Mouse (Mus musculus): ENCODE measurements around the gene Rrp9.
A peak's percentile ranks its signal among the peaks of the same experiment; 100 is the strongest.

Gene Rrp9

DNA sequence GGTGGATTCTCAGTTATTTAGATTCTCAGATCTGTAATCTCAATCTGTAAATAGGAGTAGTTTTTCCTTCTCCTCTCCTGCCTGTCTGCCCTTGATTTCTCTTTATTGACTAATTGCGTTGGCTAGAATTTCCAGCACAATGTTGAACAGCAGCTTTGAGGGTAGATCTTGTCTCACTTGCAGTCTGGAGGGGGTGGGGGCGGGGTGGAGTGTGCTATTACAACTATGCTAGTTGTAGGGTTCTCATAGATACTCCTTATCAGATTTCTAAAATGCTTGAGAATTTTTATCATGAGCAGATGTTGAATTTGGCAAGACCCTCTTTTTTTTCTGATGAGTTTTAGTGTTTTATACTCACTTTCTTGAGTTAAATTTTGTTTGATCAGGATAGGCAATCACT is 43.7 kb downstream of the Rrp9 start:
- DNase-seq (ENCODE audit: low spot score in 2 of 2): no peak

DNA sequence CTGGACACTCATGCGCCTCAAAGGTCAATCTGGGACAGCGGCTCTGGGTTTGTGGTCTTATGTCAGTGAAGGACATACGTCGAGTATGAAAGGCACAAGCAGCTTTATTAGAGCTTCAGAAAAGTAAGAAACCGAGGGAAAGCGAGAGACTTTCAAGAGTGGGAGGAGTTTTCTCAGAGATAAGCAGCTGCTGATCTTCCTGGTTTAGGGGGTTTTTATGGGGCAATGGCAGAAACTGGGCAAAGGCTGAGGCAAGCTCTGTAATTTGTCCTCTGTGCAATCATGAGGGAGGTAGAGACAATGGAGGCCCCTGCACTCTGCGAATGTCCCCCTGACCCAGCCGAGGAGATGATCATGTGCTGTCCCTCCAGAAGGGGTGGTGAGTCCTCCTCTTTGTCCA is 44.1 kb downstream of the Rrp9 start:
- no peak for DNase-seq (ENCODE audit: low spot score in 2 of 2)

DNA sequence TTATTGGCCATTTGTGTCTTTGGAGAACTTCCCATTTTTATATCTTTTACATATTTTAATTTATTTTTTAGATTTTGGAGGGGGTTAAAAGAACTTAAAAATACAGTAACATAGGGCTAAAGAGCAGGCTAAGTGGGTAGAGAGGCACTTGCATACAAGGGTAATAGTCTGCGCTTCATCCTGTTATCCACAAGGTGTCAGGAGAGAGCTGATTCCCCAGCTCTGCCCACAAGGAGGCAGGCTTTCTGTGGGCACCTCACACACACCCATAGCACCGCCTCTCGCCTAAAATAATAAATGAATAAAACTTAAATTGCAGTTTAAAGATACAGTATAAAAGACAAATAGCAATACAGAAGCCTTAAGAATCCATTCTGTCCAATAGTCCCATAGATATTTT is 56.1 kb downstream of the Rrp9 start:
- DNase-seq (ENCODE audit: low spot score in 2 of 2): no peak

DNA sequence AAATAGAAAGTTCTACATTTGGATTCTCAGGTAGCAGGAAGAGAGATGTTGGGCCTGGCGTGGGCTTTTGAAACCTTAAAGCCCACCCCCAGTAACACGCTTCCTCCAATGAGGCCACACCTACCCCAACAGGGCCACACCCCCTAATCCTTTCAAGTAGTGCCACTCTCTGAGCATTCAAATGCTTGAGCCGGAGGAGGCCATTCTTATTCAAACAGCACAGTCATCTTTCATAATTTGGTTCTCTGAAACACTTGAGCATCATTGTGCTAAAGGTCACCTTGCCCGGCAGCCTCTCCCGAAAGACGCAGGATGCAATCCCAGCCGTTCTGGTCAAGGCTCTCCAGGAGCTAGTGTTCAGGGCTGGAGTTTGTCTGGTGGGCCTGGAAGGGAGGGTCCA is 58.5 kb downstream of the Rrp9 start:
- DNase-seq (ENCODE audit: low spot score in 2 of 2): no peak

DNA sequence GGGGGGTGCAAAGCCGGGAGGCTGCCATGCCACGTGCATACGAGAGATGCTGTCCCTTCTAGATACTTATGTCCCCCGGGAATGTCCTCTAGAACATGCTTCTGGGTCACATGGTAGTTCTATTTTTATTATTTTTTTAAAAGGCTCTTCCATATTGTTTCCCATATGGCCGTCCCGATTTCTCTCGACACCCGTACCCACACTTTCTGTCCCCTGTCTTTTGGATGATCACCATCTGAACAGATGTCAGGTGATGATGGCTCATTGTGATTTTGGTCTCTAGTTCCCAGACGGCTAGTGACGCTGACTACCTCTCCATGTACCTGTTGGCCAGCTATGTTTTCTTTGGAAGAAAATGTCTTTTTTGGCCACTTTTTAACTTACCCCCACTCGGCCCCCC is 59.2 kb downstream of the Rrp9 start:
- DNase-seq (ENCODE audit: low spot score in 2 of 2): peak in 1 of 2 experiments; percentile 13

All from frontal cortex, postnatal 10 days (tissue).